Mouse (Mus musculus) hindbrain, embryonic 14.5 days (tissue): Measurements from ENCODE around the gene Iqschfp. TPM values are rescaled to one million over a fixed set of nuclear protein-coding genes. Genes with fewer than 3 reads are reported as not detected.
A peak's percentile ranks its signal among the peaks of the same experiment; 100 is the strongest.

ENCODE experiments used
- ATAC-seq: fragments of 200-750 bp; cut with Nextera tagmentation; 2 replicates; pipeline ENCODE4 v1.8.0; 2017; ENCODE audit warnings: moderate number of reproducible peaks, mild to moderate bottlenecking, moderate TSS enrichment, moderate library complexity; ENCODE audit not compliant: low FRiP score
- DNase-seq: peaks from one replicate; pipeline ENCODE4 v3.0.0-alpha.2; 2015; ENCODE audit warnings: low spot score
- H3K27ac ChIP-seq: fragments of 300-500 bp; sonication (generic); 2 replicates; pipeline ENCODE4 v1.5.1; 2014; ENCODE audit warnings: mild to moderate bottlenecking, moderate library complexity
- H3K27me3 ChIP-seq: fragments of 300-500 bp; sonication (generic); 2 replicates; pipeline ENCODE4 v1.6.1; 2014; ENCODE audit warnings: mild to moderate bottlenecking, low read length, mixed read lengths; ENCODE audit not compliant: control insufficient read depth, insufficient read depth
- H3K36me3 ChIP-seq: fragments of 300-500 bp; sonication (generic); replicated peaks from 2 replicates; pipeline ENCODE4 v1.6.1; 2014; ENCODE audit not compliant: control insufficient read depth, insufficient read depth
- H3K4me1 ChIP-seq: fragments of 300-500 bp; sonication (generic); replicated peaks from 2 replicates; pipeline ENCODE4 v1.6.1; 2014; ENCODE audit warnings: antibody characterized with exemption, low read length, mixed read lengths; ENCODE audit not compliant: control insufficient read depth, insufficient read depth
- H3K4me2 ChIP-seq: fragments of 300-500 bp; sonication (generic); replicated peaks from 2 replicates; pipeline ENCODE4 v1.6.1; 2014; ENCODE audit warnings: mild to moderate bottlenecking, moderate library complexity
- H3K4me3 ChIP-seq: fragments of 300-500 bp; sonication (generic); replicated peaks from 2 replicates; pipeline ENCODE4 v1.5.1; 2014; ENCODE audit warnings: mild to moderate bottlenecking, low read length
- H3K9ac ChIP-seq: fragments of 300-500 bp; sonication (generic); 2 replicates; pipeline ENCODE4 v1.6.1; 2014
- H3K9me3 ChIP-seq: fragments of 300-500 bp; sonication (generic); 2 replicates; pipeline ENCODE4 v1.6.1; 2016; ENCODE audit warnings: low read length; ENCODE audit not compliant: control insufficient read depth
- WGBS: fragments of 180-500 bp; shearing (Covaris S2); extraction: QIAGEN DNeasy Blood & Tissue Kit; methylation state at CpG from one replicate; pipeline ENCODE4 v1.1.7; 2014; 5-methylcytosine and 5-hydroxymethylcytosine counted together
- polyA plus RNA-seq: library from polyadenylated mRNA; unstranded; fragments of >200 nt; fragmentation: Nextera tagmentation; extraction: Ambion mirVana; gene quantifications from 2 replicates; pipeline ENCODE4 v1.2.1, GENCODE M21; 2014

The Iqschfp gene
- polyA plus RNA-seq, 1 experiment from 2014 or later, result 7.5 TPM

DNA sequence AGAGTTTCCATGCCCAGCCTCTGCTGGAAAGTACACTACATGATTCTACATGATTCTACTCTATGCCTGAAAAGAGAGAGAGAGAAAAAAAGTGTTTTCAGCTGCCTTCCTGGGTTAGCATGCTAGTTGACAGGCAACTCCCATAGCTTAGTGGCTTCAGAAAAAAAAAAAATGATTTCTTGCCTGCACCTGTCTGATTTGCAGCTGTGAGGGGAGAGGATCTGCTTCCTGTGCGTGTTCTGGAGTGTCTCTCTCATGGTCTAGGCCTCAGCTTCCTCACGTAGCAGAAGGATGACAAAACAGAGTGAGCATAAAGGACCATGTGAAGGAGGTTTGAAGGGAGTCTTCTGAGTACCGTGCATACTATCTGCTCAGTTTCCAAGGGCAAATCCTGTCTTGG, 39.9 kb downstream of the Iqschfp start:
- WGBS, result 85% methylated on average over 3 of the region's 3 CpGs
- no peaks in the 10 kb centered on the region for H3K9me3 ChIP-seq
- DNase-seq (no peak), ATAC-seq (no peak)
- H3K27ac ChIP-seq, result no peak overlapping the region
- no peaks in the 10 kb centered on the region for H3K36me3 ChIP-seq
- no peak overlapping the region for H3K4me2 ChIP-seq
- no peak overlapping the region for H3K9ac ChIP-seq
- 0 out of 2 replicates have a peak, but pooled peaks cover 8% of the 10 kb centered on the region for H3K4me1 ChIP-seq
- no peaks in the 10 kb centered on the region for H3K27me3 ChIP-seq
- no peak overlapping the region for H3K4me3 ChIP-seq

DNA sequence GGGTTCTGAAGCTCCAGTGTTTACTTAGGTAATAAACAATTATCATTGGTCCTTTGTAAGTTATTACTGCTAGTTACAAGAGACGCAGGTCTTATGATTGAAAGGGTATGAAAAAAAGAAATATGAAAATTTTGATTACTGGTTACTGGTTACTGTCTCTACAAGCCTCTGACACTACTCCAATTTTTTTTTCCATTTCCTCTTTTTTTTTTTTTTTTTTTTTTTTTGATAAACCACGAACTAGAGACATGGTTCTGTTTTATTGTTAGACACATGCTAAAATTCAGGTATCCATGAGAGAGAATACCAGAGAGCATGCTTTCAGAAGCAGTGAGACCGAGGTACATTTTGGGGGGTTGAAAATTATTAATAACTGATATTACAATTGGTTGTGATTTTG, 43.8 kb downstream of the Iqschfp start:
- no peak overlapping the region for H3K27ac ChIP-seq
- H3K4me2 ChIP-seq, result no peak overlapping the region
- no peak overlapping the region for H3K4me3 ChIP-seq
- H3K4me1 ChIP-seq, result 0 out of 2 replicates have a peak, but pooled peaks cover 4% of the 10 kb centered on the region
- 87% methylated on average over 3 of the region's 3 CpGs for WGBS
- H3K9me3 ChIP-seq, result no peaks in the 10 kb centered on the region
- ATAC-seq (no peak), DNase-seq (no peak)
- no peaks in the 10 kb centered on the region for H3K36me3 ChIP-seq
- no peak overlapping the region for H3K9ac ChIP-seq
- no peaks in the 10 kb centered on the region for H3K27me3 ChIP-seq

DNA sequence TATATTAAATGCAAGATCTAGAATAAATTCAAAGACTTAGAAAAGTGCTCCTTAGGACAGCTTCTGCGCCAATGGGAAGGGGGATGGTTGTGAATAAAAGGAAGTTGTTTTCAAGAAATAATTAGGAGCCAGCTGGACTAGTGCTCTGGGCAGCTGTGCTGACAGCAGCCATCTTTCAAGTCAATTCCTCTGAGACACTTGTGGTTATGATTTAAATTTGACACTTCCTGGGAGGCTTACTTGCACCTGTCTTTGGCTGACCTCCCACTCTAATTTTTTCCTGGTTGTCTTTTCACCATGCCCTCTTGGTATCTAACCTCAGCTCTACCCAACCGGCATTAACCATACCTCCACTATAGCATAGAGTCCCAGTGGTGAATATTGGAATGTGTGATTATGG, 55.0 kb downstream of the Iqschfp start:
- no peak overlapping the region for H3K9ac ChIP-seq
- no peaks in the 10 kb centered on the region for H3K36me3 ChIP-seq
- 72% methylated on average over 2 of the region's 2 CpGs for WGBS
- H3K4me2 ChIP-seq, result no peak overlapping the region
- ATAC-seq (no peak), DNase-seq (no peak)
- H3K27me3 ChIP-seq, result no peaks in the 10 kb centered on the region
- no peak overlapping the region for H3K27ac ChIP-seq
- no peak overlapping the region for H3K4me3 ChIP-seq
- 0 out of 2 replicates have a peak, but pooled peaks cover under 1% of the 10 kb centered on the region for H3K4me1 ChIP-seq
- no peaks in the 10 kb centered on the region for H3K9me3 ChIP-seq

DNA sequence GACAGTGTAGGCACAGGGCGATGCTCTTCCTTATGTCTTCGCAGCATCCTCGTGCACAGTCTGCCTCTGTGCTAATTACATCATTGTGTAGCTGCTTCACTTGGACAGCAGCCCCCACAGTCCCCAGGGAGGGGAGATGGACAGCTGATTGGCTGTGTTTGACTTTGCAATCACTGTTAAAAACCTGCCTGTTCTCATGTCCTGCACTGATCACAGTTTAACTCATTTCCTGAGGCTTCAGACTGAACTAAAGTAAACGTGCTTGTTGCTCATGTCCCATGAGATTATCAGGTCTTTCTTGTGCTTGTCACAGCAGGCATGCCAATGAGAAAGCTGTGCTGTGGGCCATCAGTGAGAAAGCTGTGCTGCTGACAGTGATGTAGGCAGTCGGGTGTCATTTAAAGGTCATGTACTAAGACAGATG, 60.5 kb downstream of the Iqschfp start:
- Histone ChIP-seq H3K27ac (no peak overlapping the region; the same call in 1 of the 2 replicates), H3K27me3 (no peaks in the 10 kb centered on the region), H3K9ac (no peak overlapping the region; the same call in 1 of the 2 replicates), H3K4me1 (peaks cover 21% of the 10 kb centered on the region), H3K4me3 (no peak overlapping the region), H3K9me3 (no peaks in the 10 kb centered on the region), H3K36me3 (no peaks in the 10 kb centered on the region), H3K4me2 (no peak overlapping the region)
- ATAC-seq (peak; percentile 73; the same call in 1 of the 2 replicates), DNase-seq (no peak)
- 21% methylated on average over 5 of the region's 5 CpGs for WGBS

DNA sequence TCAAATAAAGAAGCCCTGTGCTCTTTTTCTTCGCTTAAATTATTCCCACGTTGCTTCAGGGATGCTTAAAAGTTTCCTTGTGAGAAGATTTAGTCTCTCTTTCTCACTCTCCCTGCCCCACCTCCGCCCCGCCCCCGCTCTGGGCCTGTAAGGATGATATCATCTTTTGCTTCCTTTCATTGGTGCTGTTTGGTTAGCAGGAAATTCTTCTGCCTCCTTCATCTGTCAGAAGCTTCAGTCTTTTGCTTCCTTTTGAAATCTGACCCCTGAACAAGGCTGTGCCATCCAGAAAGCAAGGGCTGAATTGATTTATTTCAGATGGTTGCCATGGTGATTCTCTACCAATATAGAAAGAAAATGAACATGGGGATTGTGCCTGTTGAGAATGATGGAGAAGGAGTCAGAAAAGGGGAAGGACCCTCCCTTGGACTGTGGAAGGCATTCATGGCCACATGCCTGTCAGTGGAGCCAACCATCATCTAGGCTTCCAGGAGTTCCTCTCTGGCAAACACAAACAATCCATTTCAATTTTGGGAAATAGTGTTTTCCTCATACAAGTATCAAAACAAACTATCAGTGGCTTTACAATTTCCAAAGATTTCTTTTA, 62.5 kb downstream of the Iqschfp start:
- Histone ChIP-seq H3K27ac (0 out of 2 replicates have a peak overlapping the region, but pooled peaks have one; percentile 9), H3K9ac (no peak overlapping the region), H3K9me3 (no peaks in the 10 kb centered on the region), H3K4me3 (no peak overlapping the region), H3K36me3 (no peaks in the 10 kb centered on the region), H3K27me3 (no peaks in the 10 kb centered on the region), H3K4me2 (no peak overlapping the region), H3K4me1 (peaks cover 28% of the 10 kb centered on the region)
- ATAC-seq (peak; percentile 47; the same call in 1 of the 2 replicates), DNase-seq (no peak)
- 23% methylated on average over 5 of the region's 5 CpGs for WGBS

DNA sequence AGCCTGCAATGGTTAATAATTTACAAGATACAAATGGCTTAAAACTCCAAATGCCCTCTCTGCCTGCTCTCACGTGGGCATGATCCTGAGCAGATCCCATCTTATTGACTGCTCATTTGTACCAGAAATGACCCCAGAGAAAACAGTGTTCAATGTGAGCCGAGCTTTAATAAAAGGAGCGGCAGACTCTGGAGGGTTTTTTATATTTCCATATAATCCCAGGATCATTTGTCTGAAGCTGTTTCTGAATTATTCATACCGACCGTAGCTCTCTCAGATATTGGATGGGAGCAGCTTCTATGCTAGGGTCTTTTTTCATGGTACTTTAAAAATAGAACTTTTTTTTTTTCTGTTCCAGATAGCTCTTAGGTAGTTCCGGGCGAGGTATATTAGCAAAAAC, 67.6 kb downstream of the Iqschfp start:
- 22% methylated on average over 7 of the region's 7 CpGs for WGBS
- peaks cover 10% of the 10 kb centered on the region; the same call in 1 of the 2 replicates for H3K4me1 ChIP-seq
- H3K9ac ChIP-seq, result no peak overlapping the region
- DNase-seq (peak; percentile 52), ATAC-seq (peak; percentile 65)
- no peak overlapping the region for H3K4me3 ChIP-seq
- H3K36me3 ChIP-seq, result no peaks in the 10 kb centered on the region
- no peaks in the 10 kb centered on the region for H3K27me3 ChIP-seq
- no peaks in the 10 kb centered on the region for H3K9me3 ChIP-seq
- peak overlapping the region; percentile 35; the same call in 1 of the 2 replicates for H3K27ac ChIP-seq
- H3K4me2 ChIP-seq, result no peak overlapping the region

DNA sequence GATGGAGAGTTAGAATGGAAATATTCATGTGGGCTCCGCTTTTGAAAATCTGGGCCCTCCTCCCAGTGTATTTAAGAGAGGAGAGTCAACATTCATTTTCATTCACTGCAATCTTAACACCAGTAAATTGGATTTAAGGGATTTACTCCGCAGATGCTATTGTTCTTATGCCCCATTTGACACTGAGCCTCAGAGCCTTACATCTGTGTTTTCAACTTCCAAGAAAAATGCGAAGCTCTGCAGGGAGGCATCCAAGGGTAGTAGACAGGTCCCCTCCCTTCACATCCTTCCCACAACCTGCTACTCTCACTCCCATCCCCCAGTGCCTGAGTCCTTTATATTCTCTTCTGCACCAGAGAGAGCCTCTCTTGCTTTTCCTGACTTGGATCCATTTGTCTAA, 68.1 kb downstream of the Iqschfp start:
- Histone ChIP-seq H3K27me3 (no peaks in the 10 kb centered on the region), H3K4me1 (peaks cover 8% of the 10 kb centered on the region; the same call in 1 of the 2 replicates), H3K9me3 (no peaks in the 10 kb centered on the region), H3K4me2 (no peak overlapping the region), H3K9ac (no peak overlapping the region), H3K4me3 (no peak overlapping the region), H3K27ac (peak overlapping the region; percentile 35), H3K36me3 (no peaks in the 10 kb centered on the region)
- no peak for DNase-seq
- peak; percentile 37 for ATAC-seq
- 16% methylated on average over 3 of the region's 3 CpGs for WGBS

DNA sequence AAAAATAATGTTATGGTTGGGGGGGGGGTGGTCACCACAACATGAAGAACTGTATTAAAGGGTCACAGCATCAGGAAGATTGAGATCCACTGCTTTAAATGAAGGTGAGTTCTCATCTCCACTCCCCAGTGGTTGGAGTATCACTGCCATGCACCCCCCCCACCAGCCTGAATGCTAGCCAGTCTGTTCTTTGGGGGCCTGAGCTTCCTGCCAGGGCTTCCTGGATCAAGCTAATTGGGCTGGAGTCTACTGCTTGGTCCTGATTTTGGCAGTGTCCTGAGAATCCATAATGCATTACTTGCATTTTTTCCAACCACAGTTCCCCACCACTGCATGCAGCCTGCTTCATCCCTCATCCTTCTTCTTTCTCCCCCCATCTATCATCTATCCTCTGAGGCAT, 68.7 kb downstream of the Iqschfp start:
- Histone ChIP-seq H3K4me1 (peaks cover 8% of the 10 kb centered on the region; the same call in 1 of the 2 replicates), H3K4me3 (no peak overlapping the region), H3K27ac (0 out of 2 replicates have a peak overlapping the region, but pooled peaks have one; percentile 35), H3K9me3 (no peaks in the 10 kb centered on the region), H3K36me3 (no peaks in the 10 kb centered on the region), H3K4me2 (no peak overlapping the region), H3K27me3 (no peaks in the 10 kb centered on the region), H3K9ac (no peak overlapping the region)
- DNase-seq (no peak), ATAC-seq (no peak)

DNA sequence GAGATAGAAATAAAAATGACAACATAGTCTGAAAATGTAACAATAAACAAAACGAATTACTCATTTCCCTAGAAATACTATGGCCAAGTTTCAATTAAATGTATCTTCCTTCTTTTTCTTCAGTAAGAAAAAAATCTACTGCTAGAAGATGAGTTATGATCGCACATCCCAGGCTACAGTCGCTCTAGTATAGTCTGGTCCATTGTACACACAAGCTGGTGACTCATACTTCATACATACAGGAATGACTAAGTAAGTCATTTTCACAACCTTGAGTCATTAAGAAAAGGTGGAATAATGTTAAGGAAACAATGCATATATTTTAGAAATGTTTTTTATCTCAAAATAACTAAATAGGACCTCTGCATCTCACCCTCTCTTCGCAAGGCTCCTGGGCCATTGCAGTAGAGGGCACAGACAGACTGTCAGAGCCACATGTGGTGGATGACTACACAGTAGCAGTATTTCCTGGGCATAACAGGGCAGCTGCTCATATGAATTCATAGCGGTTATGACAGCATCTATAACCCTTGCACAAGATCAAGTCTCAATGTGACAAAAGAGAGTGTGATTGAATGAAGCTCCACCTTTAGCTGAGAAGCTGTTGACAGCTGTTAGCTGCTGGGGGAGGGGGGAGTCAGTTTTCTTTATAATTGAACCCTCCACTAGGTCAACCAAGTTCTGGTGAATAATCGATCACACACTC, 70.1 kb downstream of the Iqschfp start:
- no peak overlapping the region for H3K9ac ChIP-seq
- H3K27ac ChIP-seq, result no peak overlapping the region
- ATAC-seq (no peak), DNase-seq (no peak)
- no peaks in the 10 kb centered on the region for H3K27me3 ChIP-seq
- WGBS, result 89% methylated on average over 6 of the region's 6 CpGs
- no peaks in the 10 kb centered on the region for H3K9me3 ChIP-seq
- no peaks in the 10 kb centered on the region for H3K36me3 ChIP-seq
- H3K4me3 ChIP-seq, result no peak overlapping the region
- H3K4me2 ChIP-seq, result no peak overlapping the region
- H3K4me1 ChIP-seq, result peaks cover 8% of the 10 kb centered on the region; the same call in 1 of the 2 replicates
